Mouse (Mus musculus) bone marrow macrophage, adult 2 months (primary cell): ENCODE measurements around the gene Ptprm. TPM values are rescaled to one million over a fixed set of nuclear protein-coding genes. Genes with fewer than 3 reads are reported as not detected.
"Not testable (repeated sequence)": the region's sequence is repeated elsewhere in the genome, so short reads cannot be mapped to it uniquely, and the experiment has no call there.

Experiments used
- H3K27ac ChIP-seq: 2 replicates; pipeline ENCODE4 v1.5.1; 2012; ENCODE audit warnings: low read depth, low read length; ENCODE audit not compliant: insufficient read depth
- H3K4me1 ChIP-seq: 2 replicates; pipeline ENCODE4 v1.6.1; 2012; ENCODE audit warnings: low read length; ENCODE audit not compliant: control insufficient read depth, insufficient read depth
- H3K4me3 ChIP-seq: 2 replicates; pipeline ENCODE4 v1.5.1; 2012; ENCODE audit warnings: mild to moderate bottlenecking, low read length, moderate library complexity; ENCODE audit not compliant: insufficient read depth
- CTCF ChIP-seq: IDR thresholded peaks from 2 replicates; pipeline ENCODE4 v1.5.1; 2012; ENCODE audit warnings: low read depth, mild to moderate bottlenecking, low read length, moderate library complexity
- POLR2A ChIP-seq: IDR thresholded peaks from 2 replicates; pipeline ENCODE4 v1.6.1; 2012; ENCODE audit warnings: mild to moderate bottlenecking, low read depth, low read length, borderline replicate concordance
- polyA plus RNA-seq: library from polyadenylated mRNA; stranded (reverse); fragments of >200 nt; gene quantifications from 2 replicates; pipeline ENCODE4 v1.2.4, GENCODE M21; 2012; ENCODE audit not compliant: missing spikeins, insufficient read depth, insufficient read length

Ptprm gene
- polyA plus RNA-seq, 1 experiment = 0.34 TPM

GRCm38 (mm10) chr17:66880969-66881701 lies 473.1 kb downstream of the Ptprm start:
- Histone ChIP-seq H3K4me3 (no peak overlapping the region), H3K4me1 (no peaks in the 10 kb centered on the region), H3K27ac (no peak overlapping the region)
- TF ChIP-seq POLR2A (no peak), CTCF (no peak)

GRCm38 (mm10) chr17:66879151-66879550 lies 475.1 kb downstream of the Ptprm start:
- Histone ChIP-seq H3K4me1 (no peaks in the 10 kb centered on the region), H3K27ac (no peak overlapping the region), H3K4me3 (no peak overlapping the region)
- TF ChIP-seq POLR2A = no peak
- no peak for TF ChIP-seq CTCF

- Histone ChIP-seq H3K4me1 (no peaks in the 10 kb centered on the region), H3K4me3 (no peak overlapping the region)
- TF ChIP-seq CTCF (no peak), POLR2A (no peak)
Measured at GRCm38 (mm10) chr17:66877582-66877981, 476.7 kb downstream of the Ptprm start.

GRCm38 (mm10) chr17:66874810-66875209 lies 479.4 kb downstream of the Ptprm start:
- H3K27ac ChIP-seq = no peak overlapping the region

More at GRCm38 (mm10) chr17:66877582-66877981, 476.7 kb downstream of the Ptprm start:
- no peak overlapping the region for H3K27ac ChIP-seq

GRCm38 (mm10) chr17:66871396-66871795 lies 482.9 kb downstream of the Ptprm start:
- no peaks in the 10 kb centered on the region for H3K4me1 ChIP-seq
- no peak overlapping the region for H3K27ac ChIP-seq
- no peak for TF ChIP-seq CTCF
- no peak for TF ChIP-seq POLR2A
- H3K4me3 ChIP-seq = no peak overlapping the region

More at GRCm38 (mm10) chr17:66874810-66875209, 479.4 kb downstream of the Ptprm start:
- Histone ChIP-seq H3K4me3 (no peak overlapping the region), H3K4me1 (no peaks in the 10 kb centered on the region)
- TF ChIP-seq CTCF (no peak), POLR2A (no peak)

- no peak overlapping the region for H3K27ac ChIP-seq
Measured at GRCm38 (mm10) chr17:66869581-66870002, 484.7 kb downstream of the Ptprm start.

GRCm38 (mm10) chr17:66864441-66864840 lies 489.8 kb downstream of the Ptprm start:
- TF ChIP-seq CTCF (no peak), POLR2A (no peak)
- Histone ChIP-seq H3K4me3 (no peak overlapping the region), H3K4me1 (no peaks in the 10 kb centered on the region), H3K27ac (no peak overlapping the region)

More at GRCm38 (mm10) chr17:66869581-66870002, 484.7 kb downstream of the Ptprm start:
- Histone ChIP-seq H3K4me3 (no peak overlapping the region), H3K4me1 (no peaks in the 10 kb centered on the region)
- TF ChIP-seq CTCF (no peak), POLR2A (no peak)

- H3K4me3 ChIP-seq = no peak overlapping the region
- H3K27ac ChIP-seq = no peak overlapping the region
- H3K4me1 ChIP-seq = no peaks in the 10 kb centered on the region
- TF ChIP-seq POLR2A = no peak
- TF ChIP-seq CTCF = no peak
Measured at GRCm38 (mm10) chr17:66861557-66861956, 492.7 kb downstream of the Ptprm start.

GRCm38 (mm10) chr17:66858757-66859156 lies 495.5 kb downstream of the Ptprm start:
- no peak for TF ChIP-seq POLR2A
- TF ChIP-seq CTCF = no peak
- H3K4me3 ChIP-seq = no peak overlapping the region

GRCm38 (mm10) chr17:66852496-66852895 lies 501.8 kb downstream of the Ptprm start:
- TF ChIP-seq POLR2A = no peak
- TF ChIP-seq CTCF = no peak
- H3K4me1 ChIP-seq = no peaks in the 10 kb centered on the region
- no peak overlapping the region for H3K27ac ChIP-seq
- H3K4me3 ChIP-seq = no peak overlapping the region

More at GRCm38 (mm10) chr17:66858757-66859156, 495.5 kb downstream of the Ptprm start:
- no peak overlapping the region for H3K27ac ChIP-seq
- no peaks in the 10 kb centered on the region for H3K4me1 ChIP-seq

- not testable (repeated sequence) for H3K4me3 ChIP-seq, H3K4me1 ChIP-seq
Measured at GRCm38 (mm10) chr17:66847011-66847410, 507.2 kb downstream of the Ptprm start.

More at GRCm38 (mm10) chr17:66847011-66847410, 507.2 kb downstream of the Ptprm start:
- not testable (repeated sequence) for H3K27ac ChIP-seq
